Comparison of ENCODE assay signal across 8 mouse cellular contexts in the genomic region with DNA sequence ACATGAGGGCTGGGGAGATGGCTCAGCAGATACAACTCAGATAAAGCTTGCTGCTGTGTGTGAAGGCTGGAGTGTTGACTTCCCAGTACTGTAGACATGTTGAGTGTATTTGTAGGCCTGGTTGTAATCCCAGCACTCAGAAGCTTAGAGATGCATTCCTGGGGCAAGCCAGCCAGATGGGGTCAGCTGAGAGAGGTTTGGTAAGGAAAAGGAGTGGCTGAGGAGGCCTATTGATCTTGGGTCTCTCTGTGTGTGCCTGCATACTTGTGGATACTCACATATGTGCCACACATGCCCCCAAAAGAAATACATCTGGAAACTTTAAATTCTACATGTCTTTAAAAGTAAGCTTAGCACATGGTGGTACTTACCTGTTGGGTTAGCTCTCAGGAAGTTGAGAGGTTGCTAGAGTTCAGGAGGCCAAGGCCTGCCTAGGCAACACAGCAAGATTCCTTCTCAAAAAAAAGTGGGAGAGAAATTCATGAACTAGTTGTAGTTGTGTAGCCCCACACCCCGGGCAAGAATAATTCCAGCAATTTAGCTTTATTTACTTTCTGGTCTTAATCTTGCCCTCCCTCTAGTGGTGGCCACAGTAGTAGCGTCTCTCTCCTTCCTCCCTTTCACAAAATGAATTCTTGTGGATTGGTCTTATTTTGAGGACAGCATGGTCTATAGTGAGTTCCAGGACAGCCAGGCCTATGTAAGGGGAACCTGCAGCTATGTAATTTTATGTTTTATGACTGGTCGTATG. TPM values are rescaled to one million over a fixed set of nuclear protein-coding genes. Genes with fewer than 3 reads are reported as not detected.
DNase-seq lines count a peak whose midpoint lies in the region; ATAC-seq lines count a peak whose summit lies in the region.

No protein-coding gene starts in this region.

- peak; percentile 63 for ATAC-seq in frontal cortex, adult (ENCODE audit: low TSS enrichment)
- peak; percentile 58 for ATAC-seq in granulocyte monocyte progenitor cell, adult 5-6 weeks (replicated peaks; ENCODE audit: poor library complexity, severe bottlenecking)
- peak; percentile 62 for ATAC-seq in megakaryocyte-erythroid progenitor cell, adult 5-6 weeks (replicated peaks; ENCODE audit: low FRiP score, low TSS enrichment, poor library complexity, severe bottlenecking)
- ATAC-seq in inflammation-experienced regulatory T-cells, adult 6 months: no peak

- DNase-seq in frontal cortex, postnatal 14 days (ENCODE audit: low spot score in 2 of 2): no peak
- peak; percentile 61 to 69 for DNase-seq in B cell, adult 2 months
- peak; percentile 29 for DNase-seq in c-Kit-positive CD71-positive TER-119-positive erythroid progenitor cells, embryonic 14.5 days (ENCODE audit: low spot score)
- DNase-seq in layer of hippocampus, adult 9-11 months: peak; percentile 29

RNA-seq across cellular contexts. Expression of gene Etnk1, which starts 8.1 kb away (rescaled TPM):
- 38.0 and 47.4 TPM in 2 replicates for total RNA-seq in granulocyte monocyte progenitor cell, adult 5-6 weeks (2014; fragmentation: Nextera tagmentation)
- 54.0 and 54.3 TPM in 2 replicates for total RNA-seq in granulocyte monocyte progenitor cell, adult 5-6 weeks (2017)
- 65.0 and 74.2 TPM in 2 replicates for total RNA-seq in megakaryocyte-erythroid progenitor cell, adult 5-6 weeks (2014; fragmentation: Nextera tagmentation)
- total RNA-seq in megakaryocyte-erythroid progenitor cell, adult 5-6 weeks (2017): 86.4 and 108 TPM in 2 replicates
- polyA plus RNA-seq in inflammation-experienced regulatory T-cells, adult 6 months (2017; shearing (Covaris generic)): 10 to 100 TPM; 15.2 to 39.5 (median 37.0) TPM

Comparison
In these comparisons a context has a peak if more than half of its experiments do, and no peak if none do; other contexts are left out.
1. DNase-seq: peak in B cell, adult 2 months (2 of 2), c-Kit-positive CD71-positive TER-119-positive erythroid progenitor cells, embryonic 14.5 days (single experiment) and layer of hippocampus, adult 9-11 months (single experiment); none in frontal cortex, postnatal 14 days (0 of 2).